Mouse (Mus musculus): ENCODE data around the gene Gm36079.
"Not testable (repeated sequence)": the region's sequence is repeated elsewhere in the genome, so short reads cannot be mapped to it uniquely, and the experiment has no call there.

Gene Gm36079

GRCm38 (mm10) chr13:120026911-120027310 is at the start of gene Gm36079:
Gene Gm36079, minus strand, starts transcription at chr13:120027011.
- CTCF ChIA-PET: not testable (repeated sequence)

DNA sequence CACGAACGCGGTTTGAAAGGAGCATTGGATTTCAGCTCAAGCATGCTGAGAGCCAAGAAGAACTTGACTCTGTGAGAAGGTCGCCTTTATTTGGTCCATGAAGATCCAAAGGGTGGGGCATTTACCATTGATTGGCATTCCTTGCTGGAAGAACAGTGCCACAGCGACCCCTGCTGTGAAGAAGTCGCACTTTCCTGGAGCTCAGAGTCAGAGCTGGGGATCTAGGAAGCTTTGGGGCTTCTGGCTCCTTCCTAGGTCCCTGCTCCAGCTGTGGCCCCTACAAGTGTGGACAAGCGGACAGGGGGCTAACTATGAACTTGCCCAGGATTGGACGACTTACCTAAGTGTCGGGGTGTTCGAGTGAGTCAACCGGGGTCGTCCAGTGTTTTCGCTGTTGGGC is 44.1 kb upstream of the Gm36079 start:
- CTCF ChIA-PET: not testable (repeated sequence)

- CTCF ChIA-PET: not testable (repeated sequence)
Observed at GRCm38 (mm10) chr13:120070012-120070598, 43.3 kb upstream of the Gm36079 start.

DNA sequence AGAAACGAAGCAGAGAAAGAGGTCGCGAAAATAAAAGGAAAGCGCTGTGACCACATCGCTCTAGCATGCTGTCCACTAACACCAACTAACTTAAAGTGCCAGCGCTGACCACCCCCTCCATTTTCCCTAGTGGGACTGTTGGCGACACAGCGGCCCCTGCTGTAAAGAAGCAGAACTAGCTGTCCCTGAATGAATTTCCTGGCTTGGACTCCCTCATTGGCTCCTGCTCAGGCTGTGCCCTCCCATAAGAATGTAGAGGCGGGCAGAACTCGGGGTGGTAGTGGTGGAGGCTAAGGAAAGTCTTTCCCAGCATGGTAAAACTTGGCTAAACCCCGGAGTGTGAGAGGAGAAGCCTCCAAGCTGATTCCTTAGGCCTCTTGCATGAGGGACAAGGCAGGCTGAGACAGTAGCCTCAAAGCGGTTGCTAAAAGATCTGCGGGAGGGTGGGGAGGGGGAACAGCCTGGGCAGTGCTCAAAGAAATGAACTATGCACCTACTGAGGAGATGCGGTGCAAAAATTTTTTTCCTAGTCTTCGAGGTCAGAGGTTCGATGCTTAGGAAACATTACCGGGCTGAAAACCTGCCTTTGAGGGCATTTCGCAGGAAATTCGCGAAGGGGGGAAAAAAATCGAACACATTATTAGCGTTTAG is 36.8 kb upstream of the Gm36079 start:
- CTCF ChIA-PET: not testable (repeated sequence)

DNA sequence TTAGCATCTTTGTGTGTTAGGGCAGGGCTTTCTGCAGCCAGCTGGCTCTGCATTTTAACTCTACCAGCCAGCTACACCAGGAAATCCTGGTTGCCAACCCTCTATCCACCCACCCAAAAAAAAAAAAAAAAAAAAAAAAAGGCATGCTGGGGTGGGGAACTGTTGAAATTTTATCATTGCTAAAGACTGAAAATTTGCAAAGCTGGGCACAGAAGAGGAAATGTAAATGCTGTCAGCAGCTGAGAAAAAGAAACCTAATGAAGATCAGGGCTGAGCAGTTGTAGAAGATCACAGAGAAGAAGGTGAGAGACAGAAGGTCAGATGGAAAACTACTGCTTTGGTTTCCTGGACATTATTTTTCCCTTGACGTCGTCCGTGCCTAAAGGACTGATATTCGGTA is 36.1 kb upstream of the Gm36079 start:
- CTCF ChIA-PET: not testable (repeated sequence)

- CTCF ChIA-PET: not testable (repeated sequence)
Observed at GRCm38 (mm10) chr13:120052085-120052484, 25.3 kb upstream of the Gm36079 start, which contains the start of gene Gm21188. Gene Gm21188, minus strand, starts transcription at chr13:120052194.

DNA sequence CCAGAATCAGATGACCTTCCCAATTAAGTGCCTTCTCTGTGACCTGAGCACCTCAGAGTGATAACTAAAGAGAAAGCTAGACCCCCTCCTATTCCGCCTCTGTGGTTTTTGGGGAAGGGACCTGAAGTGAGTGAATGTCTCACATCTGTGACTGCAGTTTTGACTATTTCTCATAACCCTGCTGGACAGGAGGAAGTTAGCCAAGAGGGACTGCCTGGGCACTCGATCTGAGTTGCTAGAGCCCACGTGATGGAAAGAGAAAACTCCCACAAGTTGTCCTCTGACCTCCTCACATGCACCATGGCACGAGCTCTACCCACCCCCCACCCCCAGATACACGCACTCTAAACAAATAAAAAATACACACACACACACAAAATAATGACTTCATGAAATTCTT is 21.8 kb upstream of the Gm36079 start:
- CTCF ChIA-PET: not testable (repeated sequence)

DNA sequence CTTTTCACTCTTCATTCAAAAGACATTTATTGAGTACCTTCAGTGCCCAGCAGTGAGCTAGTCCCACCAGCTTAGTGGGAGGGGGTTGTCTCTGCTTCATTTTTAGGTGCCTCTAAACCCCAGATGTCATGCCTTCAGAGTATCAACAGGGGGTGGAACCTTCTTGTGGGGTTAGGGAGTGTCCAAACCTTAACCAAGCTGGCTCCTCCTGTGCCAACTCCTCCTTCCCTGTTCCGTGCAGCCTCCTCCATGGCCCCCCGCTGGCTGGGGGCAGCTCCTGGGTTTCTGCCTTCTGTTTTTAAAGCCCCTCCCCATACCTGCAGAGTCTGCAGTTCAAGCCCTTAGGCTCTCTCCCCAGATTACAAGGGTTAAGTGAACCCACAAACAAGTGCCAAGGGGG is 21.4 kb upstream of the Gm36079 start:
- CTCF ChIA-PET: not testable (repeated sequence)

DNA sequence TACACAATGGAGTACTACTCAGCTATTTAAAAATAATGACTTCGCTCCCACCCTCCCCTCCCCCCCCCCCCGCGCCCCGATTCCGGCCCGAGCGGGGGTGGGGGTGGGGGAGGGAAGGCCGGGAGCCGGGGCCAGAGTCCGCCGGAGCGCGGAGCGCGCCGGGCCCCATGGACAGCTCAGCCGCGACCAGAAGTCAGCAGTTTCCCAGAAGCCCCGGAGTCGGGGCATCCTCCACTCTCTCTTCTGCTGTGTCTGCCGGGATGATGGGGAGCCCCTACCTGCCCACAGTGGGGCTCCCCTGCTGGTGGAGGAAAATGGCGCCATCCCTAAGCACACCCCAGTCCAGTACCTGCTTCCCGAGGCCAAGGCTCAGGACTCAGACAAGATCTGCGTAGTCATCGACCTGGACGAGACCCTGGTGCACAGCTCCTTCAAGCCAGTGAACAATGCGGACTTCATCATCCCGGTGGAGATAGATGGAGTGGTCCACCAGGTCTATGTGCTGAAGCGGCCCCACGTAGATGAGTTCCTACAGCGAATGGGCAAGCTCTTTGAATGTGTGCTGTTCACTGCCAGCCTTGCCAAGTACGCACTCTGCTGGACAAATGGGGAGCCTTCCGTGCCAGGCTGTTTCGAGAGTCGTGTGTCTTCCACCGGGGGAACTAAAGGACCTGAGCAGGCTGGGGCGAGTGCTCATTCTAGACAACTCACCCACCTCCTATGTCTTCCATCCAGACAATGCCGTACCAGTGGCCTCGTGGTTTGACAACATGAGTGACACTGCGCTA is 19.8 kb upstream of the Gm36079 start:
- CTCF ChIA-PET: not testable (repeated sequence)

DNA sequence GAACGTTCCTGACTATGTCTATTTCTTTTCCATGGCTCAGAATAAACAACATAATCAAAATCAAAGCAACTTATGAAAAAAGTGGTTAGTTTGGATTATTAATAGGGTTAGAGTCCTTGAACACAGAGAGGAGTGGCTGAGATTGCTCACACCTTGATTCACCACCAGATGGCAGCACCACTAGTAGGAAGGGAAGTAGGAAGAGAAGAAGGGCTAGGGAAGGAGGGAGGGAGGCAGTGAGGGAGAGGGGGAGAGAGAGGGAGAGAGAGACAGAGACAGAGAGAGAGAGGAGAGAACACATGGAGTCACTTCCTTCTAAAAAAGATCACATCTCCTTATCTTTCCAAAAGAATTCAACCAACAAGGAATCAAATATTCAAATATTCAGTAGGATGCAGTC is 14.3 kb upstream of the Gm36079 start:
- CTCF ChIA-PET: not testable (repeated sequence)

DNA sequence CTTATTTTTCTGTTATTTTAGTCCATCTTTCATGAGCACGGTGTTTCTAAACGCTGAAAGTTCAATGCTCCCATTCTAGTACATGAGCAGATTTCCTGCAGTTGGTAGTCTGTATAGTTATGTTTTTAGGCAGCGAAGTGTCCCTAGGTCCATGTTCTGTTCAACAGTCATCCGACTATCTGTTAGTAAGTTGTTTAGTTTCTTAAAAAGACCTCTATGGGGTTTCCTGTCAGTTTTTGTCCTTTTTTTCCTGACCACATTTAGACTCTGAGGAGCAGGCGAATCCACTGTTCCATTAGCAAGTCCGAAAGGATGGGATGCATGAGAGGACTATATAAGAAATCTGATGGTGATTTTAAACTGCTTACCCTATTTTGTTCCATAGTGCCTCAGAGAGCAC is 11.1 kb upstream of the Gm36079 start:
- CTCF ChIA-PET: not testable (repeated sequence)

- CTCF ChIA-PET: not testable (repeated sequence)
Observed at GRCm38 (mm10) chr13:120036577-120037115, 9.8 kb upstream of the Gm36079 start.

- CTCF ChIA-PET: not testable (repeated sequence)
Observed at GRCm38 (mm10) chr13:120035151-120035550, 8.3 kb upstream of the Gm36079 start.

DNA sequence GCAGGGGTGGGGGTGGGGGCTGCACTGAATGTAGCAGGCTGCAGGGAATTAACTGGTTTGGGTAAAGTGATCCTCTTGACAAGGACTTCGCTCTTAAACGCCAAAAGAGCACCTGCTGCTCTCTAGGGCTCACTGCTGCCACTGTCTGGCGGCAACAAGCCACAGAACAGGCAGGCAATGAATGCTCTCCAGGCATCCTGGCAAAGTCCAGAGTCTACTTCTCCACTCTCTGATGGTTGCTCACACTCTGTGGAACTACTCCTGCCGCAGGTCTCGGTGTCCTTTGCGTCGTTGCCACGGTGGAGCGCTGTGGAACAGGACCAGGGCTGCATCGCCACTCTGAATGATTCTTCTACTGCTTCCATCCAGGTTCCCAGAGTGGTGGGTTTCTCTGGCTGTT is 7.8 kb upstream of the Gm36079 start:
- CTCF ChIA-PET: not testable (repeated sequence)

DNA sequence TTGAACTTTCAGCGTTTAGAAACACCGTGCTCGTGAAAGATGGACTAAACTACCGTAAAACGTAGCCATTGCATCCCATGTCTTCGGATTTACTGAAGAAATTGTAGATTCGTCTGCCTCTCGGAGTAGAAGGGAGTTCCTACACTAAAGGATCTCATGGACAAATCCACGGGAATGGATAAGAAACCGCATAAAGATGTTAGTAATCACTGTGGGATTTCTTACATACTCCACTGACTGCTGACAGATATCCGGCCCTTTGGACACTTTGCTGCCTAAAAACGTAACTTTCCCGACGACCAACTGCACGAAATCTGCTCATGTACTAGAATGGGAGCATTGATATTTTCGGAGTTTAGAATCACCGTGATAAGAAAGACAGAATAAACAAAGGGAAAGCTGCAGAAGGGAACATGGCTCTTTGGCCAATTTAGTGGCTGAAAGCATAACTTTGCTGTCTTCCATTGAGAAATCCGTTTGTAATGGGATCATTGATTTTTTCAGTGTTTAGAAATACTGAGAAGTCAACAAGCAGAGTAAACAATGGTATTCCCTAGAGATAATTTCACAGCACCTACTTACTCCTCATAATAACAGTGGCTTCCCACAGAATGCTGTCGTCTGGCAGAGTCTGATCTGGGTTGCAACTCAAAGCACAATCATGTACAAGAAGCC is 6.8 kb upstream of the Gm36079 start:
- CTCF ChIA-PET: not testable (repeated sequence)

- CTCF ChIA-PET: not testable (repeated sequence)
Observed at GRCm38 (mm10) chr13:120031676-120032075, 4.9 kb upstream of the Gm36079 start.

- CTCF ChIA-PET: not testable (repeated sequence)
Observed at GRCm38 (mm10) chr13:120027368-120027767, 557 bp upstream of the Gm36079 start.

DNA sequence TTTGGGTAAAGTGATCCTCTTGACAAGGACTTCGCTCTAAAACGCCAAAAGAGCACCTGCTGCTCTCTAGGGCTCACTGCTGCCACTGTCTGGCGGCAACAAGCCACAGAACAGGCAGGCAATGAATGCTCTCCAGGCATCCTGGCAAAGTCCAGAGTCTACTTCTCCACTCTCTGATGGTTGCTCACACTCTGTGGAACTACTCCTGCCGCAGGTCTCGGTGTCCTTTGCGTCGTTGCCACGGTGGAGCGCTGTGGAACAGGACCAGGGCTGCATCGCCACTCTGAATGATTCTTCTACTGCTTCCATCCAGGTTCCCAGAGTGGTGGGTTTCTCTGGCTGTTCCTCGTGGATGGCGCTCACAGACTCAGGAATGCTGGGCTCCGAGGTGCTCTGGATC is 438 bp downstream of the Gm36079 start:
- CTCF ChIA-PET: not testable (repeated sequence)

- CTCF ChIA-PET: not testable (repeated sequence)
Observed at GRCm38 (mm10) chr13:120025576-120025975, 1.2 kb downstream of the Gm36079 start.

GRCm38 (mm10) chr13:120025004-120025403 is 1.8 kb downstream of the Gm36079 start:
- CTCF ChIA-PET: not testable (repeated sequence)

GRCm38 (mm10) chr13:120024581-120024980 is 2.2 kb downstream of the Gm36079 start:
- CTCF ChIA-PET: not testable (repeated sequence)

DNA sequence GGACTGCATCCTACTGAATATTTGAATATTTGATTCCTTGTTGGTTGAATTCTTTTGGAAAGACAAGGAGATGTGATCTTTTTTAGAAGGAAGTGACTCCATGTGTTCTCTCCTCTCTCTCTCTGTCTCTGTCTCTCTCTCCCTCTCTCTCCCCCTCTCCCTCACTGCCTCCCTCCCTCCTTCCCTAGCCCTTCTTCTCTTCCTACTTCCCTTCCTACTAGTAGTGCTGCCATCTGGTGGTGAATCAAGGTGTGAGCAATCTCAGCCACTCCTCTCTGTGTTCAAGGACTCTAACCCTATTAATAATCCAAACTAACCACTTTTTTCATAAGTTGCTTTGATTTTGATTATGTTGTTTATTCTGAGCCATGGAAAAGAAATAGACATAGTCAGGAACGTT is 5.3 kb downstream of the Gm36079 start:
- CTCF ChIA-PET: not testable (repeated sequence)
